Mouse (Mus musculus) gastrocnemius, postnatal 14 days (tissue): ENCODE measurements around the gene Btbd10. TPM values are rescaled to one million over a fixed set of nuclear protein-coding genes. Genes with fewer than 3 reads are reported as not detected.

Experiments
- DNase-seq: peaks from one replicate; pipeline ENCODE4 v3.0.0; 2021; ENCODE audit warnings: mixed read lengths
- intact Hi-C: fragments of 180-260 bp; cut with DNase I; formaldehyde crosslinking; loops from one replicate; pipeline ENCODE4 v1.15.1; 2025; ENCODE audit warnings: low total_unique reads
- total RNA-seq, 2 experiments: library from RNA; stranded (reverse); gene quantifications; 2 replicates each; pipeline ENCODE4 v1.2.3; 2021

Btbd10 gene
- total RNA-seq, 2 experiments from 2014 or later, result 5.9 to 8.3 TPM

DNA sequence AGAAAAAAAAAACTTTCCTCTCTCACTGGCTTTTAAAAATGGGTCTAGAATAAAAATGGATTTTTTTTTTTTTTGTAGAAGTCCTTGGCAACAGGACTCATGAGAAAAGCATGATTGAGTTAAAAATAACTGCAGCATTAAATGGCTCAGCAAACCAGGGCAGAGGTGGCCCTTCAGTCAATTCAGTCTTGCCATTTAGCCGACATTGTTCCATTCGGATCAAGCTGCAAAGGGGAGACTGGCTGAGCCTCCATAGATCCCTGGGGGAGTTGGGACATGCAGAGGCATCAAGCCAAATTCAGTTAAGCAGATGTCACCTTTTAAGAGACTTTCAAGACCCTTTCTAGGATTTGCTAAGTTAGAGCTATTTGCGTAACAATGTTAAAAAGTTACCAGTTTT, 59.1 kb downstream of the Btbd10 start:
- no peak for DNase-seq
- intact Hi-C loops, result loop anchor here (2.0 kb wide), 1 partner anchor 165 kb away; no protein-coding TSS in a partner anchor

GRCm38 (mm10) chr7:113297813-113298212, 71.4 kb downstream of the Btbd10 start:
- intact Hi-C loops, result no loop called here
- no peak for DNase-seq

DNA sequence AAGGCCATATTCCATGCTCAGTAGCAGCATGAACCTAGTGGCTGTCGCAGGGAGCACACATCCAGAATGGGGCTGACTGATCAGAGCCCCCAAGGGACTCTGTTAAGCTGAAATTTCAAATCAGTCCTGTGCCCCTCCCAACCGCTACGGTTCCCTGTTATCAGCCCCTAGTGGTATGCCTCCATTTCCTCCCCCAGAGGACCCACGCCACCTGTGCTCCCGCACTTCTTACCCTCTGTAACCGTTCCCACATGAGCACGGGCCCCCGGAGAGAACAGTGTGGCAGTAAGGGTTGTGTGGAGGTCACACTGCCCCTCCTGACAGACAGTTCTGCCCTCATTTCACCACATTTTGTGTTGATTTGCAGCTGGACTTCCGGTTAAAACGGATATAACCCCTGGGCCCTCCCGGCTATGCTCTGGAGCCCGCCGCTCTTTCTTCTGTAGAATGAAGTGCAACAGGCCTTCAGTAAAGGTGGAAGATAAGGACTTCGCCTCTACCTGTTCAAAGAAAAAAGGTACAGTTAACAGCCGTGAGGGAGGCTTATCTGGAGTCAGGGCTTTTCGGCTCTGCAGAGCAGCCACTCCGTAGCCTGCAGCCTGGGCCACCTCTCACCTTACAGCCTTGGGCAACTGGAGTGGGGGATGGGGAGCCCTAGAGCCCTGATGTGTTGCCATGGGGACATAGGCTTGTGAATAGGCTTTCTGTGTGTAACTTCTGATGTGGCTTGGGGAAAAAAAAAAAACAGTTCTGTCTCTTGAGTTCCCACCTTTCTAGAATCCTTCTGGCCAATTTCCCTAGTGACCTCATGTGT, 73.9 kb downstream of the Btbd10 start:
- intact Hi-C loops, result no loop called here
- DNase-seq, result no peak

- intact Hi-C loops, result no loop called here
- DNase-seq, result no peak
These were observed 74.6 kb downstream of the Btbd10 start for GRCm38 (mm10) chr7:113294598-113294997.

DNA sequence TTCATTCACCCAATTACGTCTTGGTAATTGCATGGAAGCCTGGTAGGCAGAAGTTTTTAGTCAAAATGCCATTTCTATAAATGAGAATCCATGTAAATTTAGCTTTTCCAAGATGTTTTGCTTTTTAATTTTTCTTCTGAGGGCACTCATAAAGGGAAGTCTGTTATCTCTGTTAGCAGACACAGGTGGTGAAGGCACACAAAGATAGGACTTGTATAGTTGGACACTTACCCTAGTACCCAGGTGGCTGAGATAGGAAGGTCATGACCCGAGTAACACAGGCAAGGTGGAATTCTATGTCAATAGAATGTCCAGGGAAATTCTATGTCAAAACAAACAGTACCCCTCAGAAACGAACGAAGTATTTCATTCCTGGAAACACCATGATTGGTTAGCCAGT, 77.0 kb downstream of the Btbd10 start:
- DNase-seq, result no peak
- intact Hi-C loops, result no loop called here

- intact Hi-C loops, result no loop called here
- no peak for DNase-seq
These were observed 77.5 kb downstream of the Btbd10 start for GRCm38 (mm10) chr7:113291741-113292140.

- intact Hi-C loops, result no loop called here
- DNase-seq, result no peak
These were observed 80.0 kb downstream of the Btbd10 start for GRCm38 (mm10) chr7:113289211-113289610.

GRCm38 (mm10) chr7:113285405-113285804, 83.8 kb downstream of the Btbd10 start:
- DNase-seq, result no peak
- intact Hi-C loops, result no loop called here

- intact Hi-C loops, result no loop called here
- DNase-seq, result no peak
These were observed 89.9 kb downstream of the Btbd10 start for GRCm38 (mm10) chr7:113279246-113279645.

- intact Hi-C loops, result no loop called here
- DNase-seq, result no peak
These were observed 90.7 kb downstream of the Btbd10 start for GRCm38 (mm10) chr7:113278493-113278892.

DNA sequence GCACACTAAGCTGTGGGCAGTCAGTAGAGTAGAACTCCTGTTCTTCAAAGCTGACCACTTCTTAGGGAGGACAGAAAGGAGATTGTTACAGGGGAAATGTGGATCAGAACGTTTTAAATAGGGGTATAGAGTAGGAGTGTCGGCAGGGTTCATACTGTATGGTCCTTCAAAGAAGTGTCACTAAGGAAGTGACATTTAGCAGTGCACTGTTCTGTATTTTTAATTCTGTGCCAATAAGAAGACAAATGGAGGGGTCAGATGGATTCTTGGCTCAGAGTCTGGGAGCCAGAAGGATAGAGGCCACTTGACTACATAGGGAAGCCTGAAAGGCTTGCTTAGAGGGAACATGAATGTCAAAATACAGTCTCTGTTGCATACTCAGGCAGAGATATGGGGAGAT, 91.9 kb downstream of the Btbd10 start:
- DNase-seq, result no peak
- intact Hi-C loops, result no loop called here

DNA sequence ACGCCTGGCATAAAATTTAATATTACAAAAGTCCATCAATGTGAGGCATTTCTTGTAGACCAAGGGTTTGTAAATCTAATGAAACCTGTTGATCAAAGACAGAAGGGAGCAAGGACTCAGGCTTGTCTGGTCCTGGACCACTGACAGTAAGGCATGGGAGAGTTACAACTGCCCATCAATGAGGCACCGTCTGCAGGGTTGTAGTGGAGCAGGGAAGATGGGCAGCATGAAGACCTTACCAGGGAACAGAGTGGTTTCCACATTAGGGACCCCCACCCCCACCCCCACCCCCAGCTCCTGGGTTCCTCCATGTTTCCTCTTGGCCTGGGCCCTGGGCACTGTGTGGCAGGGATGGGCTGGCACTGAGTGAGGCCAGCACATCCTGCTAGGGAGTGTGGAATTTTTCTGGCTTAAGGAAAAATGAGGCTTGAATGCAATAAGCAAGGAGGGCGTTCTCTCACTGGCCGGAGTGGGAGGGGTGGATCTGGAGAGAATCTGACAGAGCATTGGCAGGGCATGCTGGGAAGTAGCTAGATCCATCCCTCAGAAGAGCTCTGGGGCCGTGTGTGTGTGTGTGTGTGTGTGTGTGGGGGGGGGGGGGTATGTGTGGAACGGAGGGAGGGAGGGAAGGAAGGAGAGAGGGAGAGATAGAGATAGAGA, 96.7 kb downstream of the Btbd10 start:
- peak; percentile 23 for DNase-seq
- intact Hi-C loops, result no loop called here

GRCm38 (mm10) chr7:113270991-113271390, 98.2 kb downstream of the Btbd10 start:
- intact Hi-C loops, result no loop called here

GRCm38 (mm10) chr7:113270551-113270950, 98.6 kb downstream of the Btbd10 start:
- DNase-seq, result peak; percentile 40
- intact Hi-C loops, result no loop called here

More at GRCm38 (mm10) chr7:113270991-113271390, 98.2 kb downstream of the Btbd10 start:
- no peak for DNase-seq

GRCm38 (mm10) chr7:113269921-113270320, 99.3 kb downstream of the Btbd10 start:
- intact Hi-C loops, result loop anchor here (10.0 kb wide), 2 partner anchors 75 to 345 kb away; no protein-coding TSS in a partner anchor
- no peak for DNase-seq

DNA sequence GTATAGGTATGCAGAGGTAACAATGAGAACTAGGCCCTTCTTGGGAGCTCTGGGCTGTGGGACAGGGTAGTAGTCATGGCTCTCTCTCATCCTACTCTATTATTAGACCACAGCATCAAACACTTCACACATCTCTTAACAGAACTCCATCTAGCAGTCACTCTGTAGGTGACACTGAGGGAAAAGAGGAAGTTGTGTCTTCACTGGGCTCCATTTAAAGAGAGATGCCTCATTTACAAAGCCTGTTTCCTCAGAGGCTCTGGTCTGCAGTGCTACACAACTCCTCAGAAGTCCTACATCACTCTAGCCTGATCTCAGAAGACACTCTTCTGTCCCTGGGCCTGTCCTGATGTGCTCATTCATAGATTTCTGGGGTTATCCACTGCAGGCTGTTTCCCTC, 100.1 kb downstream of the Btbd10 start:
- intact Hi-C loops, result loop anchor here (10.0 kb wide), 2 partner anchors 74 to 344 kb away; no protein-coding TSS in a partner anchor
- no peak for DNase-seq

- intact Hi-C loops, result loop anchor here (10.0 kb wide), 2 partner anchors 73 to 343 kb away; no protein-coding TSS in a partner anchor
- DNase-seq, result peak; percentile 55
These were observed 100.9 kb downstream of the Btbd10 start for GRCm38 (mm10) chr7:113268287-113268686.
